Mouse (Mus musculus): ENCODE measurements around the gene Fam98b. TPM values are rescaled to one million over a fixed set of nuclear protein-coding genes. Genes with fewer than 3 reads are reported as not detected.

The Fam98b gene
- total RNA-seq (2014; fragmentation: Nextera tagmentation) (40.9 and 43.6 TPM in 2 replicates), total RNA-seq (2017) (17.5 and 23.6 TPM in 2 replicates)

GRCm38 (mm10) chr2:117249255-117250000 lies at the start of gene Fam98b:
Gene Fam98b, plus strand, starts transcription at chr2:117249739.
- peak; percentile 94 for ATAC-seq (replicated peaks; ENCODE audit: poor library complexity, severe bottlenecking)

- no peak for ATAC-seq (replicated peaks; ENCODE audit: poor library complexity, severe bottlenecking)
These were observed 48.6 kb upstream of the Fam98b start for GRCm38 (mm10) chr2:117200869-117201338.

- ATAC-seq (replicated peaks; ENCODE audit: poor library complexity, severe bottlenecking) = no peak
These were observed 46.2 kb upstream of the Fam98b start for GRCm38 (mm10) chr2:117203350-117203749.

GRCm38 (mm10) chr2:117204534-117204933 lies 45.0 kb upstream of the Fam98b start:
- no peak for ATAC-seq (replicated peaks; ENCODE audit: poor library complexity, severe bottlenecking)

GRCm38 (mm10) chr2:117205066-117205465 lies 44.5 kb upstream of the Fam98b start:
- ATAC-seq (replicated peaks; ENCODE audit: poor library complexity, severe bottlenecking) = no peak

GRCm38 (mm10) chr2:117210416-117211085 lies 39.0 kb upstream of the Fam98b start:
- peak; percentile 40 for ATAC-seq (replicated peaks; ENCODE audit: poor library complexity, severe bottlenecking)

- 0 out of 2 replicates have a peak, but pooled peaks have one; percentile 25 for ATAC-seq (replicated peaks; ENCODE audit: poor library complexity, severe bottlenecking)
These were observed 33.4 kb upstream of the Fam98b start for GRCm38 (mm10) chr2:117216152-117216551.

- ATAC-seq (replicated peaks; ENCODE audit: poor library complexity, severe bottlenecking) = no peak
These were observed 31.8 kb upstream of the Fam98b start for GRCm38 (mm10) chr2:117217695-117218216.

- no peak for ATAC-seq (replicated peaks; ENCODE audit: poor library complexity, severe bottlenecking)
These were observed 30.0 kb upstream of the Fam98b start for GRCm38 (mm10) chr2:117219536-117219935.

GRCm38 (mm10) chr2:117222651-117223050 lies 26.9 kb upstream of the Fam98b start:
- ATAC-seq (replicated peaks; ENCODE audit: poor library complexity, severe bottlenecking) = no peak

GRCm38 (mm10) chr2:117228601-117229125 lies 20.9 kb upstream of the Fam98b start:
- no peak for ATAC-seq (replicated peaks; ENCODE audit: poor library complexity, severe bottlenecking)

GRCm38 (mm10) chr2:117230261-117230660 lies 19.3 kb upstream of the Fam98b start:
- ATAC-seq (replicated peaks; ENCODE audit: poor library complexity, severe bottlenecking) = no peak

GRCm38 (mm10) chr2:117231257-117231656 lies 18.3 kb upstream of the Fam98b start:
- peak; percentile 95 for ATAC-seq (replicated peaks; ENCODE audit: poor library complexity, severe bottlenecking)

- peak; percentile 65 for ATAC-seq (replicated peaks; ENCODE audit: poor library complexity, severe bottlenecking)
These were observed 7.6 kb upstream of the Fam98b start for GRCm38 (mm10) chr2:117241953-117242352.

GRCm38 (mm10) chr2:117250001-117250510 lies 517 bp downstream of the Fam98b start:
- ATAC-seq (replicated peaks; ENCODE audit: poor library complexity, severe bottlenecking) = peak; percentile 13; the same call in 1 of the 2 replicates

- no peak for ATAC-seq (replicated peaks; ENCODE audit: poor library complexity, severe bottlenecking)
These were observed 5.9 kb downstream of the Fam98b start for GRCm38 (mm10) chr2:117255415-117255814.

- no peak for ATAC-seq (replicated peaks; ENCODE audit: poor library complexity, severe bottlenecking)
These were observed 8.1 kb downstream of the Fam98b start for GRCm38 (mm10) chr2:117257617-117258016.

- peak; percentile 81 for ATAC-seq (replicated peaks; ENCODE audit: poor library complexity, severe bottlenecking)
These were observed 12.6 kb downstream of the Fam98b start for GRCm38 (mm10) chr2:117262184-117262583.

- peak; percentile 96 for ATAC-seq (replicated peaks; ENCODE audit: poor library complexity, severe bottlenecking)
These were observed 14.4 kb downstream of the Fam98b start for GRCm38 (mm10) chr2:117263786-117264408.

- no peak for ATAC-seq (replicated peaks; ENCODE audit: poor library complexity, severe bottlenecking)
These were observed 38.8 kb downstream of the Fam98b start for GRCm38 (mm10) chr2:117288291-117288690.
